14 mouse cellular contexts compared by ENCODE assay signal in the genomic region with DNA sequence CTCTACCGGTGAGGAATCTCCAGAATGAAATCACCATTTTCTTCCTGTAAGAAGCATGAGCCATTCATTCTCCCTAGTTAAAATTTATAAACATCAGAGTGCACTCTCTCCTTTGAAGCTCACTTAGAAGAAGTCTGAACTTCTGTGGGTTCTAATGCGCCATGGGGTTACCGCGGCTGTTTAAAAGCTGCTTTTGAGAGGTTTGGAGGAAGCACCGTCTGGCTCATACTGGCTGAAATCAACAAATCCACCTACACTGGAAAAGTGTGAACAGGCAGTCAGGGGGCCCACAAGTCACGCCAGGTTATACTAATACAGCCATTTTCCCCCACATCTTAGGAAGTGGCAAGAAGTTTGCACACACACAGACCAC. TPM values are rescaled to one million over a fixed set of nuclear protein-coding genes. Genes with fewer than 3 reads are reported as not detected.
DNase-seq lines count a peak whose midpoint lies in the region; ATAC-seq lines count a peak whose summit lies in the region.
"Had no signal": no experiment of that assay in that cellular context is flagged by ENCODE, and none has a peak within 500 bp of the region (broad histone marks: within the 10 kb centered on the region; RNA-seq: fewer than 3 reads in every experiment).

No protein-coding gene starts in this region.

- no peak overlapping the region for H3K4me3 ChIP-seq in heart, embryonic 15.5 days
- H3K4me3 ChIP-seq in liver, embryonic 12.5 days: no peak overlapping the region
- H3K4me3 ChIP-seq: embryonic facial prominence, embryonic 13.5 days; hindbrain, embryonic 13.5 days; midbrain, embryonic 13.5 days had no signal

- intact Hi-C loops in heart, postnatal 10 days (cut with DNase I): loop anchor here (5.0 kb wide), 1 partner anchor 95 kb away; no protein-coding TSS in a partner anchor

- WGBS in heart, embryonic 15.5 days: 77% methylated on average over 6 of the region's 6 CpGs
- 77% methylated on average over 6 of the region's 6 CpGs for WGBS in liver, embryonic 12.5 days (ENCODE audit: insufficient replicate concordance)

- peaks cover 16% of the 10 kb centered on the region for H3K36me3 ChIP-seq in heart, embryonic 15.5 days
- H3K36me3 ChIP-seq in liver, embryonic 12.5 days: peaks cover 55% of the 10 kb centered on the region

- H3K9ac ChIP-seq in heart, embryonic 15.5 days: no peak overlapping the region
- no peak overlapping the region for H3K9ac ChIP-seq in liver, embryonic 12.5 days
- H3K9ac ChIP-seq: embryonic facial prominence, embryonic 13.5 days; hindbrain, embryonic 13.5 days; midbrain, embryonic 13.5 days had no signal

- no peak; the same call in 1 of the 2 replicates for ATAC-seq in heart, embryonic 15.5 days (replicated peaks; ENCODE audit: insufficient number of reproducible peaks, insufficient read depth, low FRiP score, low read depth)
- ATAC-seq in liver, embryonic 12.5 days: no peak
- no peak for ATAC-seq in megakaryocyte progenitor cell, adult 5-6 weeks (replicated peaks; ENCODE audit: poor library complexity)
- ATAC-seq: activated CD4-positive, CD25-positive, alpha-beta regulatory T cell, adult 4 months; midbrain, embryonic 13.5 days had no signal

- H3K27me3 ChIP-seq in heart, embryonic 15.5 days: no peaks in the 10 kb centered on the region
- H3K27me3 ChIP-seq in liver, embryonic 12.5 days (replicated peaks): no peaks in the 10 kb centered on the region
- H3K27me3 ChIP-seq: embryonic facial prominence, embryonic 13.5 days; hindbrain, embryonic 13.5 days; midbrain, embryonic 13.5 days had no signal

- no peak overlapping the region for H3K4me2 ChIP-seq in heart, embryonic 15.5 days
- H3K4me2 ChIP-seq in liver, embryonic 12.5 days: no peak overlapping the region
- H3K4me2 ChIP-seq: embryonic facial prominence, embryonic 13.5 days; hindbrain, embryonic 13.5 days; midbrain, embryonic 13.5 days had no signal

- DNase-seq in heart, postnatal 10 days: no peak
- DNase-seq in liver: no peak
- DNase-seq in brain, adult 2 months (ENCODE audit: low read depth, low spot score): peak; percentile 51
- DNase-seq in naive thymus-derived CD4-positive, alpha-beta T cell, adult 2 months (ENCODE audit: low read depth): peak; percentile 57
- DNase-seq: adrenal gland, postnatal 36 days; kidney, adult 9 months had no signal

- peaks cover 5% of the 10 kb centered on the region for H3K4me1 ChIP-seq in heart, embryonic 15.5 days (replicated peaks)
- H3K4me1 ChIP-seq in liver, embryonic 12.5 days: peaks cover 55% of the 10 kb centered on the region
- H3K4me1 ChIP-seq: embryonic facial prominence, embryonic 13.5 days; hindbrain, embryonic 13.5 days; midbrain, embryonic 13.5 days had no signal

- no peaks in the 10 kb centered on the region for H3K9me3 ChIP-seq in heart, embryonic 15.5 days (replicated peaks)
- H3K9me3 ChIP-seq in liver, embryonic 12.5 days (replicated peaks): no peaks in the 10 kb centered on the region
- H3K9me3 ChIP-seq: embryonic facial prominence, embryonic 13.5 days; hindbrain, embryonic 13.5 days; midbrain, embryonic 13.5 days had no signal

- peak overlapping the region; percentile 51 for H3K27ac ChIP-seq in heart, embryonic 15.5 days
- peak overlapping the region; percentile 41; the same call in 1 of the 2 replicates for H3K27ac ChIP-seq in liver, embryonic 12.5 days
- H3K27ac ChIP-seq: embryonic facial prominence, embryonic 13.5 days; hindbrain, embryonic 13.5 days; macrophage; midbrain, embryonic 13.5 days had no signal

RNA-seq across cellular contexts. Expression of a gene that starts 29.3 kb away (rescaled TPM):
- 8.4 and 9.1 TPM in 2 replicates for polyA plus RNA-seq in heart, embryonic 15.5 days (2015; fragmentation: Nextera tagmentation; extraction: Ambion mirVana)
- 10 to 100 TPM; 43.6 to 61.0 TPM for total RNA-seq in heart, postnatal 10 days (2021)
- 10.7 and 12.6 TPM in 2 replicates for polyA plus RNA-seq in liver, embryonic 12.5 days (2016; fragmentation: Nextera tagmentation; extraction: Ambion mirVana)
- 114 and 116 TPM in 2 replicates for total RNA-seq in megakaryocyte progenitor cell, adult 5-6 weeks (2015)
- 100 and 122 TPM in 2 replicates for total RNA-seq in megakaryocyte progenitor cell, adult 5-6 weeks (2017)

Comparison
In these comparisons a context has a peak if more than half of its experiments do, and no peak if none do; other contexts are left out.
1. DNase-seq: peak in brain, adult 2 months (single experiment) and naive thymus-derived CD4-positive, alpha-beta T cell, adult 2 months (single experiment); none in heart, postnatal 10 days (0 of 2) and liver (single experiment).